Mouse (Mus musculus): ENCODE results near the gene Nlrp4a.
"Not testable (repeated sequence)": the region's sequence is repeated elsewhere in the genome, so short reads cannot be mapped to it uniquely, and the experiment has no call there.

Nlrp4a gene

GRCm38 (mm10) chr7:26434813-26435212 lies at the start of gene Nlrp4a:
TSS of gene Nlrp4a (plus strand) at chr7:26435113.
- no peak for DNase-seq (ENCODE audit: low read depth in 2 of 2, low spot score in 2 of 2)

GRCm38 (mm10) chr7:26386691-26387090 lies 48.2 kb upstream of the Nlrp4a start:
- not testable (repeated sequence) for DNase-seq (ENCODE audit: low read depth in 2 of 2, low spot score in 2 of 2)

- DNase-seq (ENCODE audit: low read depth in 2 of 2, low spot score in 2 of 2) = not testable (repeated sequence)
Observed at GRCm38 (mm10) chr7:26391137-26391536, 43.8 kb upstream of the Nlrp4a start.

GRCm38 (mm10) chr7:26391811-26392210 lies 43.1 kb upstream of the Nlrp4a start:
- not testable (repeated sequence) for DNase-seq (ENCODE audit: low read depth in 2 of 2, low spot score in 2 of 2)

GRCm38 (mm10) chr7:26403600-26403999 lies 31.3 kb upstream of the Nlrp4a start, which contains the start of gene Nlrp9c:
TSS of gene Nlrp9c (minus strand) at chr7:26403700.
- DNase-seq (ENCODE audit: low read depth in 2 of 2, low spot score in 2 of 2) = not testable (repeated sequence)

GRCm38 (mm10) chr7:26476690-26477089 lies 41.8 kb downstream of the Nlrp4a start:
- no peak for DNase-seq (ENCODE audit: low read depth in 2 of 2, low spot score in 2 of 2)

GRCm38 (mm10) chr7:26489514-26489913 lies 54.6 kb downstream of the Nlrp4a start:
- DNase-seq (ENCODE audit: low read depth in 2 of 2, low spot score in 2 of 2) = not testable (repeated sequence)
